11 mouse cellular contexts compared by ENCODE assay signal in genomic region chr11:70917896-70918295, GRCm38 (mm10). TPM values are rescaled to one million over a fixed set of nuclear protein-coding genes. Genes with fewer than 3 reads are reported as not detected.
DNase-seq lines count a peak whose midpoint lies in the region.
"Had no signal": no experiment of that assay in that cellular context is flagged by ENCODE, and none has a peak within 500 bp of the region (broad histone marks: within the 10 kb centered on the region; RNA-seq: fewer than 3 reads in every experiment).

No protein-coding gene starts in this region.

- DNase-seq in frontal cortex, postnatal 36 days (ENCODE audit: low spot score in 2 of 2): peak; percentile 53 to 66
- DNase-seq in frontal cortex, postnatal 14 days (ENCODE audit: low spot score in 2 of 2): no peak
- DNase-seq in right cerebral cortex, adult 2 months (ENCODE audit: low spot score in 2 of 2): peak; percentile 63 to 65
- DNase-seq in right cerebral cortex, postnatal 14 days: no peak
- peak; percentile 26 to 33 for DNase-seq in layer of hippocampus, postnatal 36 days
- DNase-seq in thymus, adult 18-20 months: no peak
- no peak for DNase-seq in spleen, adult 18-20 months
- DNase-seq in kidney, postnatal 36 days: no peak
- DNase-seq: cerebellum, adult 9-10 months; lung, embryonic 14.5 days; thymus, postnatal 14 days had no signal

RNA-seq across cellular contexts. Expression of gene Nup88, which starts 51.9 kb away (rescaled TPM):
- 10 to 100 TPM; 53.2 to 59.1 TPM for total RNA-seq in layer of hippocampus, postnatal 36 days (2021)

RNA-seq across cellular contexts. Expression of gene Rpain, which starts 52.1 kb away (rescaled TPM):
- 10 to 100 TPM; 39.6 to 41.3 TPM for total RNA-seq in layer of hippocampus, postnatal 36 days (2021)

Comparison
In these comparisons a context has a peak if more than half of its experiments do, and no peak if none do; other contexts are left out.
1. DNase-seq: peak in frontal cortex, postnatal 36 days (2 of 2), right cerebral cortex, adult 2 months (2 of 2) and layer of hippocampus, postnatal 36 days (2 of 2); none in frontal cortex, postnatal 14 days (0 of 2), right cerebral cortex, postnatal 14 days (single experiment), thymus, adult 18-20 months (0 of 2), spleen, adult 18-20 months (0 of 2) and kidney, postnatal 36 days (0 of 2).